Mouse (Mus musculus): Measurements from ENCODE around the gene Tiam2.

DNA sequence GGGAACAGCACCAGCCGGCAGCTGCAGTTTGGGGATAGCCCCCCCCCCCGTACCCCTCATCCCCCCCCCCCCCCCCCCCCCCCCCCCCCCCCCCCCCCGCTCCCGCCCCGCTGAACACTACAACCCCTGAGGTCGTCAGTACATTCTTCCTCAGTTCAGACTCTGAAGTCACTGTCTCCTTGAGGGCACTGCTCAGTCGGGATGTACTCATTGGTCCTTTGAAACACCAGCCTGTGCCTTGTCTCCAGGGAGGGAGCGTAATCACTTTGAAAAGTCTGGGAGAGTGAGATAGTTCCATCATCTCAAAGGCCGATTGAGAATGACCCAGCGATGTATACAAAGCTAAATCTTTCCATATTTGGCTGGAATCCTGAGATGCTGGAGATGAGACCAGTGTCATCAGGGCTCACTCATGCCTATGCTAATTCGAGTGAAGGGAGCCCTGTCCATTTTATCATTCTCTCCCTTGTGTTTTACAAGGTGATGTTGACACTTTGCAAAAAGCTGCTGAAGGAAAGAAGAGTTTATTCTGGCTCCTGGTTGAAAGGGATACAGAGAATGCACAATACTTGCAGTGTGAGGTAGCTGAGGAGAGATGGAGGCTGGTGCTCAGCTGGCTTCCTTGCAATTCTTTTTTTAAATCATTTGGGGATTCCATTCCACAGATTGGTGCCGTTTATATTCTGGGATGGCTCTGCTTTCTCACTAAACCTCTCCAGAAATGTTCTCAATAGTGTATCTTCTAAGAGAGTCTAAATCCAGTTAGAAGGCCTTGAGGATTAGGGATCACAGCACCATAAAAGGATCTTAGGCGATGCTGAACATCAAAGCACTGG is 53.6 kb downstream of the Tiam2 start:
- no peak for TF ChIP-seq POLR2A (IDR thresholded peaks at IDR 0.05; ENCODE audit: insufficient read depth, low read depth, low read length)
- TF ChIP-seq CTCF (IDR thresholded peaks at IDR 0.05; ENCODE audit: insufficient read depth, low read depth, low read length) = no peak

All from olfactory bulb, adult 2 months (tissue).